Mouse (Mus musculus): ENCODE results near the gene Rpl12. TPM values are rescaled to one million over a fixed set of nuclear protein-coding genes. Genes with fewer than 3 reads are reported as not detected.
A peak's percentile ranks its signal among the peaks of the same experiment; 100 is the strongest.
"Not testable (repeated sequence)": the region's sequence is repeated elsewhere in the genome, so short reads cannot be mapped to it uniquely, and the experiment has no call there.

Gene Rpl12
- polyA plus RNA-seq, 1 experiment from 2014 or later, result 104 TPM

- Histone ChIP-seq H3K36me3 (peaks cover 25% of the 10 kb centered on the region), H3K9me3 (no peaks in the 10 kb centered on the region), H3K4me1 (replicated peaks) (no peaks in the 10 kb centered on the region), H3K4me2 (no peak overlapping the region), H3K27ac (replicated peaks) (no peak overlapping the region), H3K4me3 (no peak overlapping the region), H3K27me3 (no peaks in the 10 kb centered on the region), H3K9ac (no peak overlapping the region)
- no peak for ATAC-seq (ENCODE audit: low FRiP score, low read depth)
- 80% methylated on average over 3 of the region's 3 CpGs for WGBS
These were observed 28.0 kb downstream of the Rpl12 start for GRCm38 (mm10) chr2:32989376-32989775.

- no peak for ATAC-seq (ENCODE audit: low FRiP score, low read depth)
- no peaks in the 10 kb centered on the region for H3K27me3 ChIP-seq
- H3K4me3 ChIP-seq, result no peak overlapping the region
- H3K36me3 ChIP-seq, result peaks cover 25% of the 10 kb centered on the region
- H3K27ac ChIP-seq (replicated peaks), result no peak overlapping the region
- no peaks in the 10 kb centered on the region for H3K9me3 ChIP-seq
- WGBS, result 56% methylated on average over 13 of the region's 13 CpGs
- H3K4me2 ChIP-seq, result no peak overlapping the region
- H3K4me1 ChIP-seq (replicated peaks), result no peaks in the 10 kb centered on the region
- no peak overlapping the region for H3K9ac ChIP-seq
These were observed 28.9 kb downstream of the Rpl12 start for GRCm38 (mm10) chr2:32990167-32990832.

- H3K36me3 ChIP-seq, result peaks cover 18% of the 10 kb centered on the region; the same call in 1 of the 2 replicates
These were observed 30.8 kb downstream of the Rpl12 start for GRCm38 (mm10) chr2:32992130-32992529.

DNA sequence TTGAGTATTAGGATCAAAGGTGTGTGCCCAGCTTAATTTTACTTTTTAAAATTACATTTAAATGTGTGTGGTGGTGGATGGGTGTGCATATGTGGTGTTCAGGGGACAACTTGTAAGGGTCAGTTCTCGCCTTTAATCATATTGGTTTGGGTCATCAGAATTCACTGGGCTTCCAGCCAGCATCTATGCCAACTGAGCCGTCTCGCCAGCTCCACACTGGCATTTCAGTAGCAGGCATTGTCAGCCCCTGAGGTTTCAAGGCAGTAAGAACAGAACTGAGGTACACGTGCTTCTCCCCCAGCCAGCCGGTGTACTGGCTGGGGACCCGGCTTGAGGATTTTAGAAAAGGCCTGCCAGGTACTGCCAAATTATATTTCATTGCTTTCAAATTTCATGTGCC lies 35.7 kb downstream of the Rpl12 start:
- WGBS, result 59% methylated on average over 6 of the region's 6 CpGs
- no peaks in the 10 kb centered on the region for H3K4me1 ChIP-seq (replicated peaks)
- no peak overlapping the region for H3K4me2 ChIP-seq
- H3K27me3 ChIP-seq, result no peaks in the 10 kb centered on the region
- H3K36me3 ChIP-seq, result peaks cover 5% of the 10 kb centered on the region; the same call in 1 of the 2 replicates
- ATAC-seq (ENCODE audit: low FRiP score, low read depth), result no peak
- H3K9me3 ChIP-seq, result no peaks in the 10 kb centered on the region
- no peak overlapping the region for H3K9ac ChIP-seq
- no peak overlapping the region for H3K27ac ChIP-seq (replicated peaks)
- no peak overlapping the region for H3K4me3 ChIP-seq

More at GRCm38 (mm10) chr2:32992130-32992529, 30.8 kb downstream of the Rpl12 start:
- Histone ChIP-seq H3K9ac (no peak overlapping the region), H3K27ac (replicated peaks) (no peak overlapping the region), H3K27me3 (no peaks in the 10 kb centered on the region), H3K4me3 (no peak overlapping the region), H3K4me2 (no peak overlapping the region), H3K9me3 (no peaks in the 10 kb centered on the region), H3K4me1 (replicated peaks) (no peaks in the 10 kb centered on the region)
- 73% methylated on average over 6 of the region's 6 CpGs for WGBS
- ATAC-seq (ENCODE audit: low FRiP score, low read depth), result no peak

DNA sequence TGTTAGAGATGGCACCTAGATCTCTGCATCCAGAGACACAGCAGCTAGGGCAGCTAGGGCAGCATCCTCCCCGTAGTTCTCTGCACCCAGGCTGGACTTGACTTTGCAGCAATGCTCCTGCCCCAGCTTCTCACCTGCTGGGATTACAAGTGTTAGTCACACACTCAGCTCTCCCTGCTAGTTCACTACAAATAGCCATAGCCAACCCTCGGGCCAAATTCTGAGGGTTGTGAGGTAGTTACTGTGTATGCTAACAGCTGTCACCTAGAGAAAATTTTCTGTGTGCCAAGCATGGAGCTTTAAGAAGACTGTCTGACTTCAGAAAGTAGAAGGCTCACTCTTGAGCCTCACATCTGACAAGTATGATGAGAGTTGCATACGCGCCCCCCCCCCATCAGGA lies 36.4 kb downstream of the Rpl12 start:
- Histone ChIP-seq H3K36me3 (peaks cover 7% of the 10 kb centered on the region; the same call in 1 of the 2 replicates), H3K4me2 (no peak overlapping the region), H3K9ac (no peak overlapping the region), H3K4me3 (no peak overlapping the region), H3K27ac (replicated peaks) (no peak overlapping the region), H3K27me3 (no peaks in the 10 kb centered on the region), H3K4me1 (replicated peaks) (no peaks in the 10 kb centered on the region), H3K9me3 (no peaks in the 10 kb centered on the region)
- 82% methylated on average over 4 of the region's 4 CpGs for WGBS
- ATAC-seq (ENCODE audit: low FRiP score, low read depth), result no peak

GRCm38 (mm10) chr2:32999752-33000151 lies 38.4 kb downstream of the Rpl12 start:
- ATAC-seq (ENCODE audit: low FRiP score, low read depth), result no peak
- Histone ChIP-seq H3K4me1 (replicated peaks) (no peaks in the 10 kb centered on the region), H3K27me3 (no peaks in the 10 kb centered on the region), H3K4me2 (no peak overlapping the region), H3K36me3 (peaks cover 16% of the 10 kb centered on the region), H3K27ac (replicated peaks) (no peak overlapping the region), H3K4me3 (no peak overlapping the region), H3K9ac (no peak overlapping the region), H3K9me3 (no peaks in the 10 kb centered on the region)
- 98% methylated on average over 2 of the region's 2 CpGs for WGBS

DNA sequence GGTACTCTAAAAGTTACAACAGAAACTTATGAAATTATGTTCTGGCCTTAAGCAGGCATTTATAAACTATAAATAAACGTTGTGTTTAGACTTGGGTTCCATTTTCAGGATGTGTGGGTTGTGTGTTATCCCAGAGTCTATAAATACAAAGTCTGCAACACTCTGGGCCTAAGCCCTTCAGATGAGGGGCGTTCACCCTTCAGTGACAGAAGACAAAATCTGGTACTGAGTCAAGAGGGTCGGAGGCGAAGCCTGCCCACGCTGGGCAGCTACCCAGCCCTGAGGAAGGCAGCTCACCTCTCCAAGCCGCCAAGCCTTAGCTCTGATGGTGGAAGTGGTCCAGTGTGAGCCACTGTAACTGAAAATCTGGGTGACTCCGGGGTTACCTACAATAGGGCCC lies 40.8 kb downstream of the Rpl12 start:
- 87% methylated on average over 7 of the region's 7 CpGs for WGBS
- Histone ChIP-seq H3K4me3 (no peak overlapping the region), H3K27ac (replicated peaks) (no peak overlapping the region), H3K4me1 (replicated peaks) (no peaks in the 10 kb centered on the region), H3K36me3 (peaks cover 35% of the 10 kb centered on the region), H3K9ac (no peak overlapping the region), H3K4me2 (no peak overlapping the region), H3K9me3 (no peaks in the 10 kb centered on the region), H3K27me3 (no peaks in the 10 kb centered on the region)
- ATAC-seq (ENCODE audit: low FRiP score, low read depth), result no peak

GRCm38 (mm10) chr2:33005041-33005440 lies 43.7 kb downstream of the Rpl12 start:
- no peaks in the 10 kb centered on the region for H3K9me3 ChIP-seq
- no peak overlapping the region for H3K4me3 ChIP-seq
- H3K27me3 ChIP-seq, result no peaks in the 10 kb centered on the region
- H3K4me1 ChIP-seq (replicated peaks), result no peaks in the 10 kb centered on the region
- no peak overlapping the region for H3K27ac ChIP-seq (replicated peaks)
- no peak for ATAC-seq (ENCODE audit: low FRiP score, low read depth)
- WGBS, result 63% methylated on average over 5 of the region's 5 CpGs
- H3K9ac ChIP-seq, result no peak overlapping the region
- H3K4me2 ChIP-seq, result no peak overlapping the region
- H3K36me3 ChIP-seq, result peaks cover 38% of the 10 kb centered on the region

- not testable (repeated sequence) for H3K4me1 ChIP-seq (replicated peaks); H3K9me3 ChIP-seq; ATAC-seq (ENCODE audit: low FRiP score, low read depth); H3K4me3 ChIP-seq; H3K27me3 ChIP-seq; H3K9ac ChIP-seq; H3K4me2 ChIP-seq; H3K27ac ChIP-seq (replicated peaks)
- peaks cover 38% of the 10 kb centered on the region for H3K36me3 ChIP-seq
- WGBS, result 89% methylated on average over 4 of the region's 4 CpGs
These were observed 47.7 kb downstream of the Rpl12 start for GRCm38 (mm10) chr2:33009055-33009454.

DNA sequence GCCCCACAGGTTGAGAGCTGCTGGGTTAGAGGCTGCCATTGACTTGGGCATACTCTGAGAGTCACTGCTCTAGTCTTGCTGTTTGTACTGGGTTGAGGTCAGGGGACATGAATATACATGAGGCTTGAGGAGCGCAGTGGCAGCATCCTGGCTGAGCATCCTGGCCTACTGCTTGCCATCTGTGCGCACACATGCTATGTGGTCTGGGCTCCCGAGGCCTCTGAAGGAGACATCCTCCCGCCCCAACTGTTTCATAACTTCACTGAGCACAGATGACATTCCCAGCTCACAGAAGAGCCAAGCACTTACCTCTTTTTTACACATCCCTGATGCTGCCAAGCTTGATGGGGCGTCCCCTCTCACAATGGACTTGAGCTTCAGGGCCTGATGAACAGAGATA lies 53.5 kb downstream of the Rpl12 start:
- Histone ChIP-seq H3K27me3 (no peaks in the 10 kb centered on the region), H3K9me3 (no peaks in the 10 kb centered on the region), H3K4me1 (replicated peaks) (no peaks in the 10 kb centered on the region), H3K4me3 (no peak overlapping the region), H3K27ac (replicated peaks) (no peak overlapping the region), H3K4me2 (no peak overlapping the region), H3K9ac (no peak overlapping the region), H3K36me3 (peaks cover 13% of the 10 kb centered on the region)
- 49% methylated on average over 5 of the region's 5 CpGs for WGBS
- ATAC-seq (ENCODE audit: low FRiP score, low read depth), result peak; percentile 38; the same call in 1 of the 2 replicates

Other genes with a start within 250 kb of the Rpl12 start
- 69.0 and 73.4 TPM in 2 replicates for gene Cdk9, start 248.5 kb upstream of the Rpl12 start, polyA plus RNA-seq (2015; fragmentation: Nextera tagmentation; extraction: Ambion mirVana)
- 50.1 and 53.3 TPM in 2 replicates for gene Sh2d3c, start 240.5 kb upstream of the Rpl12 start, polyA plus RNA-seq (2015; fragmentation: Nextera tagmentation; extraction: Ambion mirVana)
- 3.4 and 3.5 TPM in 2 replicates for gene 6330409D20Rik, start 220.5 kb upstream of the Rpl12 start, polyA plus RNA-seq (2015; fragmentation: Nextera tagmentation; extraction: Ambion mirVana)
- gene Tor2a, start 204.3 kb upstream of the Rpl12 start, polyA plus RNA-seq (2015; fragmentation: Nextera tagmentation; extraction: Ambion mirVana), result 50.3 and 53.3 TPM in 2 replicates
- 0.59 and 0.62 TPM in 2 replicates for gene Ttc16, start 185.9 kb upstream of the Rpl12 start, polyA plus RNA-seq (2015; fragmentation: Nextera tagmentation; extraction: Ambion mirVana)
- 4.3 and 5.0 TPM in 2 replicates for gene Ptrh1, start 185.8 kb upstream of the Rpl12 start, polyA plus RNA-seq (2015; fragmentation: Nextera tagmentation; extraction: Ambion mirVana)
- gene Cfap157, start 177.1 kb upstream of the Rpl12 start, polyA plus RNA-seq (2015; fragmentation: Nextera tagmentation; extraction: Ambion mirVana), result 1.3 and 2.0 TPM in 2 replicates
- gene Stxbp1, start 114.3 kb upstream of the Rpl12 start, polyA plus RNA-seq (2015; fragmentation: Nextera tagmentation; extraction: Ambion mirVana), result 296 and 323 TPM in 2 replicates
- gene Fam129b, start 85.4 kb upstream of the Rpl12 start, polyA plus RNA-seq (2015; fragmentation: Nextera tagmentation; extraction: Ambion mirVana), result 33.5 and 33.9 TPM in 2 replicates
- 22.6 and 25.2 TPM in 2 replicates for gene Lrsam1, start 55 bp downstream of the Rpl12 start, polyA plus RNA-seq (2015; fragmentation: Nextera tagmentation; extraction: Ambion mirVana)
- 19.8 and 24.5 TPM in 2 replicates for gene Slc2a8, start 20.5 kb downstream of the Rpl12 start, polyA plus RNA-seq (2015; fragmentation: Nextera tagmentation; extraction: Ambion mirVana)
- 56.7 and 57.1 TPM in 2 replicates for gene Garnl3, start 170.1 kb downstream of the Rpl12 start, polyA plus RNA-seq (2015; fragmentation: Nextera tagmentation; extraction: Ambion mirVana)